17 mouse cellular contexts compared by ENCODE assay signal in the genomic region with DNA sequence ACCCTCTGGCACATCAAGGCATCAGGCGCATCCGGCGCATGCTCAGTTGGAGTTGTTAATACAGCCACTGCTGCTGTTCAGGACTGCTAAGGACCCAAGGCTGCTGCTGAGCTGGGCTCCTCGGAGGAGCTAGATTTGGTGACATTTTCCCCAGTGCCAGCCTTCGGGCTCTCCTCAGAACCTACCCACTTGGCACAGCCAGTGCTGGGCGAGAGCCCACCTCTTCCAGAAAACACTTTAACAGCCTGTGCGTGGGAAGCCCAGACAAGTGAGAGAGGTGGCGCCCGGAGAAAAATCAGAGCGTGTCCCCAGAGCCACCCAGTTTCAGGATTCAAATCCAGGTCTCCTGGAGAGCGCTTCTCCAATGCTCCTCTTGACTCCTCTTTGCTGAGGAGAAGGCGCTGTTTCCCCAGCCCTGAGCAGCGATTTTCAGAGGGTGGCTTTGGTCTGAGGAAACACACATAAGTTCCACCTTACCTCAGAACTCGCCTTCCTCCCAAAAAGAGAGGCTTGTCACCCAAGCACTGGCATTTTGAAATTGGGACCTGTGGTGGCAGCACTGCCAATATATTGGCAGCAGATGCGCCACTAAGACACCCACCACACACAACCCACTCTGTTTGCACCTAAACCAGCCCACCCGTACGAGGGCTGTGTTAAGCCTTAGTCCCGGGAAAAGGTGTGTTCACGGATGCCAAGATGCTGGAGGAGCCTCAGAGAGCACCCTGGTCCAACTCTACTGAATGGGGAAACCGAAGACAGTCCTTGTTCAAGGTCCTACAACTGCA.
DNase-seq lines count a peak whose midpoint lies in the region; ATAC-seq and TF ChIP-seq lines count a peak whose summit lies in the region.
"Had no signal": no experiment of that assay in that cellular context is flagged by ENCODE, and none has a peak within 500 bp of the region (broad histone marks: within the 10 kb centered on the region; RNA-seq: fewer than 3 reads in every experiment).

No protein-coding gene starts in this region.

- no peak overlapping the region for H3K4me3 ChIP-seq in lung, postnatal 0 days (ENCODE audit: low read depth, low read length)
- no peak overlapping the region for H3K4me3 ChIP-seq in midbrain, postnatal 0 days (ENCODE audit: low read depth, low read length)
- H3K4me3 ChIP-seq: forebrain, embryonic 15.5 days; heart, embryonic 12.5 days; limb, embryonic 10.5 days; liver, embryonic 12.5 days; megakaryocyte, embryonic 14.5 days had no signal

- no peak for TF ChIP-seq CTCF in lung, postnatal 0 days (IDR thresholded peaks at IDR 0.05)
- no peak for TF ChIP-seq CTCF in midbrain, postnatal 0 days (IDR thresholded peaks at IDR 0.05)

- H3K4me2 ChIP-seq in lung, postnatal 0 days (replicated peaks; ENCODE audit: low read depth, low read length) = no peak overlapping the region
- no peak overlapping the region for H3K4me2 ChIP-seq in midbrain, postnatal 0 days (ENCODE audit: low read depth, low read length, poor library complexity, severe bottlenecking)
- H3K4me2 ChIP-seq: forebrain, embryonic 15.5 days; heart, embryonic 12.5 days; liver, embryonic 12.5 days had no signal

- TF ChIP-seq EP300 in lung, postnatal 0 days (IDR thresholded peaks at IDR 0.05) = no peak

- ATAC-seq in lung, postnatal 0 days = no peak
- no peak for ATAC-seq in midbrain, postnatal 0 days (ENCODE audit: low FRiP score)
- ATAC-seq: forebrain, embryonic 15.5 days; liver, embryonic 12.5 days; Patski had no signal

- WGBS in lung, postnatal 0 days = 78% methylated on average over 20 of the region's 20 CpGs
- WGBS in midbrain, postnatal 0 days = 85% methylated on average over 20 of the region's 20 CpGs

- peak; percentile 92 for DNase-seq in brain, adult 2 months (ENCODE audit: low read depth, low spot score)
- peak; percentile 36 to 59 for DNase-seq in frontal cortex, postnatal 25 days (ENCODE audit: low spot score in 2 of 2)
- peak; percentile 27 to 59 for DNase-seq in layer of hippocampus, postnatal 14 days (ENCODE audit: low spot score in 2 of 2)
- DNase-seq in left cerebral cortex, postnatal 36 days (ENCODE audit: low spot score in 2 of 2) = peak; percentile 85 to 86
- no peak for DNase-seq in lung, postnatal 0 days (ENCODE audit: low spot score)
- no peak for DNase-seq in midbrain, postnatal 0 days (ENCODE audit: low spot score)
- no peak for DNase-seq in lung, postnatal 14 days
- no peak for DNase-seq in cerebellum, postnatal 36 days
- DNase-seq: B cell, adult 2 months; cerebellum, adult 8-10 months; thymus, adult 2 months had no signal

- intact Hi-C loops in left cerebral cortex, postnatal 36 days (cut with DNase I) = loop anchor here (5.0 kb wide), 2 partner anchors 51 to 119 kb away; no protein-coding TSS in a partner anchor

- H3K4me1 ChIP-seq in lung, postnatal 0 days (ENCODE audit: insufficient read depth, low read depth, low read length) = no peaks in the 10 kb centered on the region
- H3K4me1 ChIP-seq in midbrain, postnatal 0 days (ENCODE audit: insufficient read depth, low read length) = no peaks in the 10 kb centered on the region
- H3K4me1 ChIP-seq: heart, embryonic 12.5 days; limb, embryonic 10.5 days; liver, embryonic 12.5 days; megakaryocyte, embryonic 14.5 days had no signal

- no peak overlapping the region for H3K9ac ChIP-seq in lung, postnatal 0 days (replicated peaks; ENCODE audit: low read depth)
- H3K9ac ChIP-seq in midbrain, postnatal 0 days (replicated peaks; ENCODE audit: low read length, poor library complexity, severe bottlenecking) = no peak overlapping the region
- H3K9ac ChIP-seq: forebrain, embryonic 15.5 days; heart, embryonic 12.5 days; liver, embryonic 12.5 days had no signal

- H3K36me3 ChIP-seq in lung, postnatal 0 days (ENCODE audit: insufficient read depth, low read length) = no peaks in the 10 kb centered on the region
- no peaks in the 10 kb centered on the region for H3K36me3 ChIP-seq in midbrain, postnatal 0 days (ENCODE audit: insufficient read depth, low read length)
- H3K36me3 ChIP-seq: forebrain, embryonic 15.5 days; heart, embryonic 12.5 days; limb, embryonic 10.5 days; liver, embryonic 12.5 days had no signal

- no peak overlapping the region for H3K27ac ChIP-seq in lung, postnatal 0 days (ENCODE audit: low read length)
- no peak overlapping the region for H3K27ac ChIP-seq in midbrain, postnatal 0 days (ENCODE audit: low read depth, low read length)
- H3K27ac ChIP-seq: forebrain, embryonic 15.5 days; limb, embryonic 10.5 days; liver, embryonic 12.5 days had no signal

- no peaks in the 10 kb centered on the region for H3K27me3 ChIP-seq in lung, postnatal 0 days (replicated peaks; ENCODE audit: insufficient read depth, low read length)
- no peaks in the 10 kb centered on the region for H3K27me3 ChIP-seq in midbrain, postnatal 0 days (ENCODE audit: insufficient read depth, low read length)
- H3K27me3 ChIP-seq: forebrain, embryonic 15.5 days; liver, embryonic 12.5 days; megakaryocyte, embryonic 14.5 days had no signal

- H3K9me3 ChIP-seq in lung, postnatal 0 days (ENCODE audit: low read length) = no peaks in the 10 kb centered on the region
- H3K9me3 ChIP-seq in midbrain, postnatal 0 days (ENCODE audit: low read length) = no peaks in the 10 kb centered on the region
- H3K9me3 ChIP-seq: forebrain, embryonic 15.5 days; heart, embryonic 12.5 days; limb, embryonic 10.5 days; liver, embryonic 12.5 days had no signal

Comparison
In these comparisons a context has a peak if more than half of its experiments do, and no peak if none do; other contexts are left out.
1. DNase-seq: peak in brain, adult 2 months (single experiment), frontal cortex, postnatal 25 days (2 of 2), layer of hippocampus, postnatal 14 days (2 of 2) and left cerebral cortex, postnatal 36 days (2 of 2); none in lung, postnatal 0 days (single experiment), midbrain, postnatal 0 days (single experiment), lung, postnatal 14 days (single experiment) and cerebellum, postnatal 36 days (0 of 2).